In genomic region chr5:105181446-105181845, GRCm38 (mm10) we compare ENCODE assay signal across 22 mouse cellular contexts. TPM values are rescaled to one million over a fixed set of nuclear protein-coding genes. Genes with fewer than 3 reads are reported as not detected.
"Had no signal": no experiment of that assay in that cellular context is flagged by ENCODE, and none has a peak within 500 bp of the region (broad histone marks: within the 10 kb centered on the region; RNA-seq: fewer than 3 reads in every experiment).

No protein-coding gene starts in this region.

- ATAC-seq: liver, postnatal 0 days; lung, postnatal 0 days; midbrain, embryonic 16.5 days had no signal

- H3K36me3 ChIP-seq: lung, embryonic 15.5 days; midbrain, embryonic 12.5 days; neural tube, embryonic 13.5 days; neural tube, embryonic 15.5 days had no signal

- H3K27ac ChIP-seq: lung, embryonic 15.5 days; macrophage; midbrain, embryonic 12.5 days; neural tube, embryonic 13.5 days; neural tube, embryonic 15.5 days had no signal

- H3K4me1 ChIP-seq: lung, embryonic 15.5 days; megakaryocyte, embryonic 14.5 days; midbrain, embryonic 12.5 days; neural tube, embryonic 13.5 days; neural tube, embryonic 15.5 days had no signal

- H3K27me3 ChIP-seq: lung, embryonic 15.5 days; midbrain, embryonic 12.5 days; neural tube, embryonic 13.5 days; neural tube, embryonic 15.5 days had no signal

- H3K9me3 ChIP-seq: lung, embryonic 15.5 days; midbrain, embryonic 12.5 days; neural tube, embryonic 13.5 days; neural tube, embryonic 15.5 days had no signal

- H3K9ac ChIP-seq: liver, postnatal 0 days; lung, embryonic 15.5 days; midbrain, embryonic 12.5 days; neural tube, embryonic 13.5 days; neural tube, embryonic 15.5 days had no signal

- H3K4me3 ChIP-seq: lung, embryonic 15.5 days; megakaryocyte, embryonic 14.5 days; midbrain, embryonic 12.5 days; myocyte; neural tube, embryonic 13.5 days; neural tube, embryonic 15.5 days had no signal

- H3K4me2 ChIP-seq: lung, embryonic 15.5 days; midbrain, embryonic 12.5 days; neural tube, embryonic 13.5 days; neural tube, embryonic 15.5 days had no signal

- DNase-seq: liver, postnatal 0 days; lung, adult 2 months; lung, postnatal 14 days; lung, postnatal 36 days; midbrain, embryonic 14.5 days; retina, postnatal 1 day; right cerebral cortex, adult 18-20 months; right cerebral cortex, postnatal 25 days; spleen, adult 18-20 months; thymus, adult 18-20 months; thymus, postnatal 14 days; thymus, postnatal 36 days had no signal

RNA-seq across cellular contexts. Expression of gene Gbp10, which starts 57.9 kb away (rescaled TPM):
- polyA plus RNA-seq: lung, postnatal 0 days; stomach, embryonic 14.5 days had no signal
